Mouse (Mus musculus) mesoderm, embryonic 11.5 days (tissue): ENCODE measurements around the gene 4930544D05Rik.

Experiments
- DNase-seq: peaks from one replicate; pipeline ENCODE4 v3.0.0-alpha.2; 2012; ENCODE audit warnings: low read depth, low spot score

Gene 4930544D05Rik

DNA sequence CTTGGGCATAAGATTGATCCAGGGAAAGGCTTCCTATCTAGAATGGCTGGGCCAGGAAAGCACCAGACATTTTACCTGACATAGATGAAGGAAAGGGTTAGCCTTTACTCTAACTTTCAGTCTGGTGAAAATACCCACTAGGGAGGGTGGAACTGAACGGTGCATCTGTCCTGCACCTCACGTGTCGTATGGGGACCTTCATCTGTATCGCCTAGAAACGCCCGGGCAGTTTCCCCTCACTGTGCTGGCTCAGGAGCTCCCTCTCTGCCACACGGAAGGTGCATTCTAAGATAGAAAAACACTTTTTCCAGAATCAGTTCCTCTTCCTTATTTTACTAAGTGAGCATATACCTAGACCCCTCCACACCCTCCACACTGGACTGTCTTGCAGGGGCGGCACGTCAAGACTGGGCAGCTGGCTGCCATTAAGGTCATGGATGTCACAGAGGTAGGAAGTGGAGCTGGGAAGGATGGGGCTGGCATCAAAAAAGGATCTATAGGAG is 17.1 kb upstream of the 4930544D05Rik start:
- no peak for DNase-seq

DNA sequence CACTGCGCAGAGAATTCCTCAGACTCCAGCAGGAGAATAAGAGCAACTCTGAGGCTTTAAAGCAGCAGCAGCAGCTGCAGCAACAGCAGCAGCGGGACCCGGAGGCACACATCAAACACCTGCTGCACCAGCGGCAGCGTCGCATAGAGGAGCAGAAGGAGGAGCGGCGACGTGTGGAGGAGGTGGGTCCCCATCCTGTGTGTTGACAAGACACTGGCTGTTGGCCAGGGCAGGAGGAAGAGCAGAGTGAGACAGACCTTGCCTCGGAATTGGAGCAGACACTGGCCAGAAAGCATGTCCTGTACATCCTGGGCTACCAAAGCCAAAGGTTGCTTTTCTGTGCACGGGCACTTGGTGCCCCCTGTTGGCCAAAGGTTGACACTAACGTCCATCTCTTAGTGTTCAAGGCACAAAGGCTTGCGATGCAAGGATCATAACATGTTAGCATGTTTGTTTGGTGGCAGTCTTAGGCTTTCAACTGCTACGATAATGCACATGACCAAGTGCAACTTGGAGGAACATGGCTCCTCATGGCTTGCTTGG is 10.6 kb upstream of the 4930544D05Rik start:
- DNase-seq = peak; percentile 76

DNA sequence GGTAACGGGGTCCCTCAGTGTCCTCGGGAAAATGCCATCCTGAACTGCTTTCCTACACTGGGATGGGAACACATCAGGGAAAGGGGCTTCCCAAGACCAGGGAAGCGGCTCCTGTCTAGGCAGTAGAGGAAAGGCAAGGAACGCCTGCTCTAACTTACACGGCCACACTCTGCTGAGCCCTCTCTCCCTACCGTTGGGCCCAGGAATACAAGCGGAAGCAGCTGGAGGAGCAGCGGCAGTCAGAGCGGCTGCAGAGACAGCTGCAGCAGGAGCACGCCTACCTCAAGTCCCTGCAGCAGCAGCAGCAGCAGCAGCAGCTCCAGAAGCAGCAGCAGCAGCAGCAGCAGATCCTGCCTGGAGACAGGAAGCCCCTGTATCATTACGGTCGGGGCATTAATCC is 8.9 kb upstream of the 4930544D05Rik start:
- DNase-seq = no peak

DNA sequence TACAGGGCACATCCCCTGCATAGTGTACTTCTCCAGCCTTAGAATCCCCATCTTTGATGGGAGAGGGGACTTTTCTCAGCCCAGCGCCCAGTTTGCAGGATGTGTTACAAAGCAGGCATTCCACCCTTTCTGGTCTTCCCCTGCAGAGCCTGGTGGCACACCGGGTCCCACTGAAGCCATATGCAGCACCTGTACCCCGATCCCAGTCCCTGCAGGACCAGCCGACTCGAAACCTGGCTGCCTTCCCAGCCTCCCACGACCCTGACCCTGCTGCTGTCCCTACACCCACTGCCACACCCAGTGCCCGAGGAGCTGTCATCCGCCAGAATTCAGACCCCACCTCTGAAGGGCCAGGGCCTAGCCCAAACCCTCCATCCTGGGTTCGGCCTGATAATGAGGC is 8.0 kb upstream of the 4930544D05Rik start:
- DNase-seq = no peak

DNA sequence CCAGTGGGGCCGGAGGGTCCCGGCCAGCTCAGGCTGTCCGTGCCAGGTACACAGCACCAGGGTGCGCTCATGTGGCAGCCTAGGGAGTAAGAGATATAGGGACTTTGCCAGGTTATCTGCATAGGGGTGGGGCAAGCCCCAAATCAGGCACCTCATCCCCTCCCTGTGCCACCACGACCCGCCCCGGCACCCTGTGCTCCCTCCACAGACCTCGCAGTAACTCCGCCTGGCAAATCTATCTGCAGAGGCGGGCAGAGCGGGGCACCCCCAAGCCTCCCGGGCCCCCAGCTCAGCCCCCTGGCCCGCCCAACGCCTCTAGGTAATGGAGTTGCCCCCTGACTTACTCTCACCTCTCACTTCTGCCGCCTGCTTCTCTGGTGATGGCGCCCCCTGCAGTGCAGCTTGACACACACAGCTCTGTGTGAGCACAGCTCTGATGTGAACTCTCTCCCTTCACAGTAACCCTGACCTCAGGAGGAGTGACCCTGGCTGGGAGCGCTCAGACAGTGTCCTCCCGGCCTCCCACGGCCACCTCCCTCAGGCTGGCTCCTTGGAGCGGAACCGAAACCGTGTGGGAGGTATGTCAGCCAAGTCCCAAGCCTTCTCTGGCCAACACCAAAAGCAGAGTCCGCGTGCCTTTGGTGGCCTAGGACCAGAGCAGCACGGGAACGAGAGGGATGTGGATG is 7.1 kb upstream of the 4930544D05Rik start:
- DNase-seq = no peak

DNA sequence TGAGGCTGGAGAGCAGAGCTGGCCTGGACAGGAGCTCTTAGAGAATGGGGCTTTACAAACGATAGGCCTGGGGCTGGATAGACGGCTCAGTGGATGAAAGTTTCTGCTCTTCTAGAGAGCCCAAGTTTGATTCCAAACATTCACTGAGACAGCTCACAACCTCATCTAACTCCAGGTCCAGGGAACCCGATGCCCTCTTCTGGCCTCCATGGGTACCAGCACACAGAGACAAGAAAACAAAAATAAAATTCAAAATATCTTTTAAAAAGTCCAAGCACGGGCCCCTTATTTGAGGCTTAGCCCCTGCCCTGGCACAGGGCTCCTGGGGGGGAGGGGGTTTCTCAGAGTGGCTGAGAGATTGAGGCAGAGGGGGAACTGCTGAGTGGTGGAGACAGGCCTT is 4.9 kb upstream of the 4930544D05Rik start:
- no peak for DNase-seq

DNA sequence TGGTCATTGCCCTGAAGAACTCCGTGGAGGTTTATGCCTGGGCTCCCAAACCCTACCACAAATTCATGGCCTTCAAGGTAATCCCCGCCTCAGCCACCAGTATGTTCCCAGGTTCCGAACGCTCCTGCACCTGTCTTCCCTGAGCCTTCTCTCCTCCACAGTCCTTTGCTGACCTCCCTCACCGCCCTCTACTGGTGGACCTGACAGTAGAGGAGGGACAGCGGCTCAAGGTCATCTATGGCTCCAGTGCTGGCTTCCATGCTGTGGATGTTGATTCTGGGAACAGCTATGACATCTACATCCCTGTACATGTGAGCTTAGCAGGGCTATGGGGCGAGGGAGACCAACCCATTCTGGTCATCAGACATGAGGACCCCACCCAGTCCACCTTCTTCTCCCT is 3.1 kb upstream of the 4930544D05Rik start:
- no peak for DNase-seq

DNA sequence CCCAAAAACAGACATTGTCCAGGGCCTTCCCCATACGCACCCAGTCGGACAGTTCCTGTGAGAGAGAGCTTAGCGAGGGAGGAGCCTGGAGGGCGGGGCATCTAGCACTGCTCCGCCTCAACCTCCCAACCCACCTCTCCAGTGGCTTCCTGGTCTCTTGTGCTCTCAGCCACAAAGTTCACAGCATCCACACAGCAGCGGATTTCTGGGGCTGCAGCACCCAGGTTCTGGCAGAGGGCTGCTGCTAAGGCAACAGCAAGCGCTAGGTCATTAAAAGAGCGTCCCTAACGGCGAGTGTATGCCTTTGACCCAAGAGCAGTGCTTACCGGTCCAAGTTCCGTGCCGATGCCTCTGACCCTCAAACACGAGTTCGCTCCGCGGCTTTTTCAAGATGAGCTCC is 574 bp upstream of the 4930544D05Rik start:
- peak; percentile 58 for DNase-seq

DNA sequence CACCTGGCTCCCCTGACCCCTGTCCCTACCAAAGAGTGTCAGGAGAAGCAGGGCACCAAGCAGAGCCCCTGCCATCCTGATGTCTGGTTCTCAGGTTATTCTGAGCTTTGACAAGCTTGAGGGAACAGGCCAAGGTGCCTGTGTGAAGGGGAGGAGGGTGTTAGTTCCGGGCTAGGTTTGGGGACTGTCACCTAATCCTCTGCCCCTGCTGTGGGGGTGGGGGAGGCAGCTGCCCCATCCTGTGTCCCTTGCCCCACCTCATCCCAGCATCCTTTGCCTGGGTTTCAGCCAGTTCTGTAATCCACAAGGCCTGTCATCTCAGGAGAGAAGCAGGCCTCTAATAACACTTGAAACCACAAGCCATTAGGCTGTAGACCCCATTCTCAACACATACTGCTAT is 3.5 kb downstream of the 4930544D05Rik start, which contains the start of gene Chrne:
Chrne (minus strand) TSS at position 116 of the 400 bp plus-strand sequence.
- no peak for DNase-seq

DNA sequence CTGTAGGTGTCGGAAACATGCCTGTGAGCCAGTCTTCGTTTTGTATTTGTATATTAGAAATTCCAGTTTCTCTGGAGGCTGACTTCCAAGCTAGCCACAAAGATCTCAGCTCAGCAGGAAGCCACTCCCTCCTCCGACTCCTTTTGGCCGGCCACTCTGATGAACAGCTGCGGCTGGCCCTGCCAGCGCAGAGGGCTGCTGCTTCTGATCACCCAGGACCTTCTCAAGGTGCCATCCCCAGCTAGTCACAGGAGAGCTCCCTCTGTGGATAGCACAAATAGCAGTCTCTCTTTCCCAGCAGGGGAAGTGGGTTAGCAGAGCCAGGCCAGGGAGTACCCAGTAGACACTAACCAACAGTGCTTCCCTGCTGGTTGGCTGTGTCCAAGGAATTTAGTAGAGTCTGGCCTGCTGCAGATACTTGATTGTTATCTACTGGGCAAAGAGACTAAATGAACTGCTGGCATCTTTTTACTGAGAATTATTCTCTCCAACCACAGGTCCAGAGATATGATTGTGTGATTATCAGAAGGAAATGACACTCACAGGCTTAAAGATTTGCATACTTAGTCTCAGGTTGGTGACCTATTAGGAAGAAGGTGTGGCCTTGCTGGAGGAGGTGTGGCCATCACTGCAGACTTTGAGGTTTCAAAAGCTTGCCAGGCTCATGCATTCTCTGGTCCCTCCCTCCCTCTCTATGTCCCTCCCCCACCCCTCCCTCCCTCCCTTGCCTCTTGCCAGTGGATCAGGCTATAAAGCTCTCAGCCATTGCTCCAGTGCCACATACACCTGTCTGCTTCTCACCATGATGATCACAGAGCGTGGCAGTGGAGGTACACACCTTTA is 6.5 kb downstream of the 4930544D05Rik start:
- no peak for DNase-seq

DNA sequence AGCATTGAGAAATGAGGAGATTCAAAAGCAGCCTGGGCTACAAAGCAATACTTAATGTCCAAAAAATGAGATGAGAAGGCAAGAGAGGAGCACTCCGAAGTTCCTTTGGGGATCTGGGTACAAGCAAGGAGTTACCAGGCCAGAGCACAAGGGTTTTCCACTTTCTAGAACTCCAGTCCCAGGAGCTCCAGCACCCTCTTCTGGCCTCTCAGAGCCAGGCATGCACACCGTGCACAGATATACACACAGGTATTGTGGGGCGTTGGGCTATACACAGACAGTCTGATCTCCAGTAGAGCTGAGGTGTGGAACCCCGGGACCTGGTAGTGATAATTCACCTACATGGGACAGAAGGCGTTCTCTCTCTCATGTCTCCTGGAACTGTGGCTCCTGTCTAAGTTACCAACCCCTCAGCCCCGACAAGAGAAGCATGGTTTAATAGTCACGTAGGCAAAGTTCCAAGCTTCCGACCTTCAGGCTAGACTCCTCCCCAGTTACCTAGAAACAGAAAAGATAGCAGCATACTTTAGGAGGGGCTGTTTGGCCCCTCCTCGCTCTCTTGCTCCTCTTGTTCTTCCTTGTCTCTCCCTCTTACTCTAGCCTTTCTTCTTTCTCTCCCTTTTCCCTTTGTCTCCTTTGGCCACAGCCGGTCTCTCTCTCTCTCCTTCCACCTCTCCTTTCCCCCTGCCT is 7.5 kb downstream of the 4930544D05Rik start:
- no peak for DNase-seq

DNA sequence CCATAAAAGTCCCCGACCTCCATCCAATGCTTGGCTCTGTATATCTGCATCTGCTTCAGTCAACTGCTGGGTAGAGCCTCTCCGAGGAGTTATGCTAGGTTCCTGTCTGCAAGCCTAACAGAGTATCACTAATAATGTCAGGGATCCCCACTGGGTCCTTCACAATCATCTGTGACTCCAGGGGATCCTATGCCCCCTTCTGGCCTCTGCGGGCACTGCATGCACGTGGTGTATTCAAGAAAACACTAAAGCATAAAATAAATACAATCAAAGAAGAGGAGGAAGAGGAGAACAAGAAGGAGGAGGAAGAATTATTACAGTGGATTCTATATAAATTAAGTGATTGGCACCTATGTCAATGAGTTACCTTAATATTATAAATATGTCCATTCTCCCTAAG is 9.8 kb downstream of the 4930544D05Rik start:
- DNase-seq = peak; percentile 71

DNA sequence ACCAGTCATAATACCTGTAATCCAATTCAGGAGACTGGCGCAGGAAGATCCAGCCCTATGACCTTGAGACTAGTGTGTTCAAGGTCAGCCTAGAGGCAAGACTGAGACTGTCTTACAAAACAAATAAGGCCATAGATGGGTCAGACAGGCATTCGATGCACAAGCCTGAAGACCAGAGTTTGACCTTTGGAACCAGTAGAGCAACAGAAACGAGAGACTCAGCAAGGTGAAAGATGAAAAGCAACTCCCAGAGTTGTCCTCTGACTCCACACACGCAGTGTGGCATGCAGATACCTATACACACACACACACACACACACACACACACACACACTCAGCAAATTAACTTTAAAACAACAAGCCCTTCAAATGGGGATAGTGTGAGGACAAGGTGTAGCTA is 11.2 kb downstream of the 4930544D05Rik start:
- no peak for DNase-seq

DNA sequence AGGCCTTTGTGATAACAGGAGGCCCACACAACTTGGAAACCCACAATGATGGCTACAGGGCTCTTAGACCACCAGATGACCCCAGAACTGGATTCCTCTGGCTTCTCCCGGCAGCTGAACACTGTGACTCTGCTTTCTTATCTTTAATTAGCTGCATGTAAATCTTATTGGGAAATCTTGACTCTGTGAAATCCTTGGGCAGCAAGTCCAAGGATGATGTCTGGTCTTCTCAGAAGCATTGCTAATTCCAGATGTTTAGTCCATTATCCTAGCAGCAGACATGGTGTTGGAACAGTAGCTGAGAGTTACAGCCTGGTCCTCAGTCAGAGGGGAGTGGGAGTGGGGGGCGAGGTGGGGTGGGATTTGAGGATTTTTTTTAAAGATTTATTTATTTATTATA is 12.8 kb downstream of the 4930544D05Rik start:
- DNase-seq = no peak

DNA sequence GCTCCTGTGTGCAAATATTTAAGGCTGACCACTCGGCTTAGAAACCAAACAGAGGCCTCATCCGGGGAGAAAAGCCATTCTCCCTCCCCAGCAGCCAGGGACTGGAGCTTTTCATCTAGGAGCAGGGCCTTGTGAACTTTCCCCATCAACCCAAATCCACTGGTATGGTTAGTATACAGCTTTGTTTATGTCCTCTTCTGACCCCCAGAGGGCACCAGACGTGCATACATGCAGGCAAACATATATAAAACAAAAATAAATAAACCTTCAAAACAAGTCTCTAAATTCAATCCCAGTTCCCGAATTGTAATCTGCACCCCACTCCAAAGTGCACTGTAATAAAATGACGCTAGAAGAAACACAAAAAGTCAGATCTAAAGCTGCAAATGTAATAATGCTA is 13.9 kb downstream of the 4930544D05Rik start:
- no peak for DNase-seq

DNA sequence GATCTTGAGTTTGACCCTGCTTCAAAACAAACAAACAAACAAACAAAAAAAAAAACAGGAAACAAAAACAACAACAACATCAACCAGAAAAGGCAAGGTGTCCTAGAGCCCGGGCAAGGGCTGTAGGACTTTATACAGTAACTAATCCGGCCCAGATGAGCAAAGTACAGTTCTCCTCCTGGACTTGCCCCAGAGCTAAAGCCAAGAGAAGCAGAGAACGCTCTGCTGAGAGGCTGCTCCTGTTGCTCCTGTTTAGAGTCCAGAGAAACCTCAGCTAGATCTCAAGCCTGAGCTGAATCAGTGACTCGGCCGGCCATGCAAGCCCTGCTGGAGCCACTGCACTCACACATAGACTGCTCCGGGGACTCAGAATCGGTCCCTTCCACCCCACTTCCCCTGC is 14.5 kb downstream of the 4930544D05Rik start:
- DNase-seq = no peak

DNA sequence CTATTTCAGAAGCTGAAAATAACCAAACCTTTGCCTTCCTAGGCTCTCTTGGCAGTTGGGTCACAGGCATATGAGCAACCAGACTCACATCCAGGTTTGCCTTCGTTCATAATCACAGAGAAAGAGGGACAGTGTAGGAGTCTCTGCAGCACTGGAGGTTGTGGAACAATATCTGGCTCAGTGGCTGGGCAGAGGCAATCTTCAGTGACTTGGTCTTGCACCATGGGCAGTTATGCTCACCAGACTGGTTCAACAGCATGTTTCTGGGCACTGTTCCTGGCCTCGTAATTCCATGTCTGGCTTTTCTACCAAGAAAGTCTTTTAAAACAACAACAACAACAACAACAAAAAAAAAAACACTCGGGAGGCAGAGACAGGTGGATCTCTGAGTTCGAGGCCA is 20.0 kb downstream of the 4930544D05Rik start:
- DNase-seq = no peak

DNA sequence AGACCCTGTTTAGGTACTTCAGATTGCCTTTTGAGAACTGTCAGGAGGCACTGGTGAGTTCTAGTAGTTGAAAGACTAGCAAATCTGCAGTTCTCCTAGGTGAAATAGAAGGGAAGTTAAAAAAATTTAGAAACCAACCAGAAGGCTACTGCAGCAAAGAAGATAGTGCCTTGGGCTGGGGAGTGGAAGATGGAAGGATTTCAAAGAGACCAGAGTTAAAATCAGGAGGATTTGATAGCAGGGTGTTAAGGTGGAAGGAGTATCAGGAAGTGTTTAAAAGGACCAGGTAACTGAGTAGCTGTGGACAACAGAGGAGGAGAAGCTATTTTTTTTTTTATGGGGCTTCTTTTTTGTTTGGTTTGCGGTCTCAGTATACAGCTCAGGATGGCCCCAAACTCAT is 22.1 kb downstream of the 4930544D05Rik start:
- no peak for DNase-seq

DNA sequence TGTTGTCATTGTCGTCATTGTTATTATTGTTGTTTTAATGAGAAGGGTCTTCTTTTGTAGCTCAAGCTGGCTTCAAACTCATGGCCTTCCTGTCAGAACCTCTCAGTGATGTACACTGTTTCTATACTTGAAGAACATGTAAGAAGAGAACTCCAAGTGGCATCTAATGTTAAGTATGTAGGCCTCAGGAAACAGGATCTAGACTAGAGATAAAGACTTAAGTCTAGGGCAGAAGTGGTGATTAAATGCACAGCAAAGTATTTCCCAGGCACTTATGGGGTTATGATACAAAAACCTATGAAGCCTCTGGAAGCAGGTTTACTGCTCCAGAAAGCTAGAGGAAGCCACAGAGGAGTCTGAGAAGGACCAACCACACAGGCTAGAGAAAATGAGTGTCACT is 22.6 kb downstream of the 4930544D05Rik start:
- no peak for DNase-seq

DNA sequence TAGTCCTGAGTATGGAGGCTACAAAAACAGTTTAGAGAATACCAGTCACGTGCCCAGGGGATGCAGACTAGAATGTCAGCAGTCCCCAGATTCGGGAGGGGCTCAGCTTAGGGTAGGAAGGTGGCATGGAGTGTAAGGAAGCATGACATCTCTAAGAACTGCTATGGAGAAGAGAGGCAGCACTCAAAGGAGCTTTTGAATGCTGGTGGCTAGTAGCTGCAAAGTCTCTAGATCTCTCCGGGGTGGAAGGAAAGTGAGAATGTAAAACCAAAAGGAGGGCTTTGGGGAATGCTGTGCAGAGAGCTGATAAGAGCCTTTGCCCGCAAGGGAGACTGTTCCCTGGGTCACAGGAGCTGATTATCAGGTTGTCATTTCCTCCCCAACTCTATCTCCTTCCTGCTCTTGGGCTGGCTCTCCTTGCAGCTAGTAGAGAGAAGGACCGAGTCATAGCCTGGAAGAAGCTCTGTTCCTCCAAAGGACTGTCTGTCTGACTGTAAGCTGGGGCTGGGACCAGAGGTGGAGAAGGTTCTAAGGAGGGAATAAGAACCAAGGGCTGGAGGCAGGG is 23.1 kb downstream of the 4930544D05Rik start, which contains the start of gene Gp1ba:
Gp1ba (plus strand) TSS at position 409 of the 565 bp plus-strand sequence.
- DNase-seq = no peak

DNA sequence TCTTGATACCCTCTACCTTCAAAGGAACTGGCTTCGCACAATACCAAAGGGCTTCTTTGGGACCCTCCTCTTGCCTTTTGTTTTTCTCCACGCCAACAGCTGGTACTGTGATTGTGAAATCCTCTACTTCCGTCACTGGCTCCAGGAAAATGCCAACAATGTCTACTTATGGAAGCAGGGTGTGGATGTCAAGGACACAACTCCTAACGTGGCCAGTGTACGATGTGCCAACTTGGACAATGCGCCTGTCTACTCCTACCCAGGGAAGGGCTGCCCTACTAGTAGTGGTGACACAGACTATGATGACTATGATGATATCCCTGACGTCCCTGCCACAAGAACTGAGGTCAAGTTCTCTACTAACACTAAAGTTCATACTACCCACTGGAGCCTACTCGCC is 24.3 kb downstream of the 4930544D05Rik start:
- DNase-seq = no peak

DNA sequence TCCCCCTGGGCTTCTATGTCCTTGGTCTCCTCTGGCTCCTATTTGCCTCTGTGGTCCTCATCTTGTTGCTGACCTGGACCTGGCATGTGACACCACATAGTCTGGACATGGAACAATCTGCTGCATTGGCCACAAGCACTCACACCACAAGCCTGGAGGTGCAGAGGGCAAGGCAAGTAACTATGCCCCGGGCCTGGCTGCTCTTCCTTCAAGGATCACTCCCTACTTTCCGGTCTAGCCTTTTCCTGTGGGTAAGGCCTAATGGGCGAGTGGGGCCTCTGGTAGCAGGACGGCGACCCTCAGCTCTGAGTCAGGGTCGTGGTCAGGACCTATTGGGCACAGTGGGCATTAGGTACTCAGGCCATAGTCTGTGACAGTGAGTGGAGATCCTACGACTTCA is 25.6 kb downstream of the 4930544D05Rik start:
- DNase-seq = no peak
